Mouse (Mus musculus) lung, adult 2 months (tissue): Measurements from ENCODE around the gene Cfap43. TPM values are rescaled to one million over a fixed set of nuclear protein-coding genes. Genes with fewer than 3 reads are reported as not detected.

Experiments
- DNase-seq: peaks from one replicate; pipeline ENCODE4 v3.0.0; 2022
- H3K4me1 ChIP-seq: fragments of 200-500 bp; 2 replicates; pipeline ENCODE4 v1.6.1; 2011; ENCODE audit warnings: low read length; ENCODE audit not compliant: control insufficient read depth, insufficient read depth
- H3K4me3 ChIP-seq: fragments of 200-500 bp; replicated peaks from 2 replicates; pipeline ENCODE3; 2011; ENCODE audit warnings: low read depth, mild to moderate bottlenecking, control low read depth, low read length; ENCODE audit errors: extremely low read depth
- CTCF ChIP-seq: fragments of 200-500 bp; IDR thresholded peaks from 2 replicates; pipeline ENCODE4 v1.5.1; 2011; ENCODE audit warnings: mild to moderate bottlenecking, low read length, control low read depth; ENCODE audit not compliant: insufficient read depth
- POLR2A ChIP-seq: fragments of 200-500 bp; IDR thresholded peaks from 2 replicates; pipeline ENCODE4 v1.6.1; 2011; ENCODE audit warnings: low read depth, mild to moderate bottlenecking, control low read depth, low read length, borderline replicate concordance; ENCODE audit errors: extremely low read depth
- WGBS: fragments of 180-500 bp; shearing (Covaris S2); methylation state at CpG from one replicate; pipeline ENCODE4 v1.1.7; 2018; 5-methylcytosine and 5-hydroxymethylcytosine counted together
- polyA plus RNA-seq: library from polyadenylated mRNA; depleted of rRNA; stranded (reverse); fragments of >200 nt; gene quantifications from 2 replicates; pipeline ENCODE4 v1.2.3, GENCODE M21; 2012

Cfap43 gene
- polyA plus RNA-seq, 1 experiment = 7.1 TPM

GRCm38 (mm10) chr19:47871515-47871914 lies 47.6 kb downstream of the Cfap43 start:
- H3K4me3 ChIP-seq = no peak overlapping the region

GRCm38 (mm10) chr19:47870102-47870666 lies 48.9 kb downstream of the Cfap43 start:
- no peak overlapping the region for H3K4me3 ChIP-seq
- 64% methylated on average over 7 of the region's 7 CpGs for WGBS
- H3K4me1 ChIP-seq = no peaks in the 10 kb centered on the region; the same call in 1 of the 2 replicates
- no peak for TF ChIP-seq POLR2A
- TF ChIP-seq CTCF = no peak
- no peak for DNase-seq

More at GRCm38 (mm10) chr19:47871515-47871914, 47.6 kb downstream of the Cfap43 start:
- no peak for DNase-seq
- TF ChIP-seq POLR2A (no peak), CTCF (peak; percentile 35; the same call in 1 of the 2 replicates)
- no peaks in the 10 kb centered on the region for H3K4me1 ChIP-seq
- 33% methylated on average over 10 of the region's 10 CpGs for WGBS

- no peak for DNase-seq
- Histone ChIP-seq H3K4me3 (no peak overlapping the region), H3K4me1 (no peaks in the 10 kb centered on the region; the same call in 1 of the 2 replicates)
- TF ChIP-seq CTCF (no peak), POLR2A (no peak)
- 33% methylated on average over 3 of the region's 3 CpGs for WGBS
Measured at GRCm38 (mm10) chr19:47869516-47869915, 49.6 kb downstream of the Cfap43 start.

GRCm38 (mm10) chr19:47868951-47869350 lies 50.1 kb downstream of the Cfap43 start:
- Histone ChIP-seq H3K4me1 (no peaks in the 10 kb centered on the region; the same call in 1 of the 2 replicates), H3K4me3 (no peak overlapping the region)
- no peak for TF ChIP-seq CTCF
- no peak for TF ChIP-seq POLR2A
- 54% methylated on average over 4 of the region's 4 CpGs for WGBS
- DNase-seq = no peak

- no peaks in the 10 kb centered on the region; the same call in 1 of the 2 replicates for H3K4me1 ChIP-seq
- no peak for TF ChIP-seq CTCF
- no peak for TF ChIP-seq POLR2A
- no peak for DNase-seq
- H3K4me3 ChIP-seq = no peak overlapping the region
- WGBS = 49% methylated on average over 4 of the region's 4 CpGs
Measured at GRCm38 (mm10) chr19:47867628-47868175, 51.4 kb downstream of the Cfap43 start.

GRCm38 (mm10) chr19:47865353-47865947 lies 53.6 kb downstream of the Cfap43 start, which contains the start of gene Gsto2:
Gene Gsto2, plus strand, starts transcription at chr19:47865534.
- TF ChIP-seq POLR2A = peak; percentile 36; the same call in 1 of the 2 replicates
- peak; percentile 32; the same call in 1 of the 2 replicates for TF ChIP-seq CTCF
- Histone ChIP-seq H3K4me3 (peak within 1 kb of the TSS; percentile 72), H3K4me1 (no peaks in the 10 kb centered on the region; the same call in 1 of the 2 replicates)
- DNase-seq = peak; percentile 86
- WGBS = 1% methylated on average over 49 of the region's 49 CpGs

- no peak for DNase-seq
- TF ChIP-seq POLR2A (no peak), CTCF (no peak)
- WGBS = 75% methylated on average over 7 of the region's 7 CpGs
- no peak overlapping the region for H3K4me3 ChIP-seq
- H3K4me1 ChIP-seq = no peaks in the 10 kb centered on the region; the same call in 1 of the 2 replicates
Measured at GRCm38 (mm10) chr19:47864721-47865120, 54.4 kb downstream of the Cfap43 start.

GRCm38 (mm10) chr19:47864051-47864450 lies 55.0 kb downstream of the Cfap43 start:
- no peak overlapping the region for H3K4me3 ChIP-seq
- DNase-seq = no peak
- 97% methylated on average over 9 of the region's 9 CpGs for WGBS
- TF ChIP-seq POLR2A = no peak
- no peak for TF ChIP-seq CTCF
- no peaks in the 10 kb centered on the region; the same call in 1 of the 2 replicates for H3K4me1 ChIP-seq

- H3K4me1 ChIP-seq = no peaks in the 10 kb centered on the region; the same call in 1 of the 2 replicates
- no peak for DNase-seq
- no peak overlapping the region for H3K4me3 ChIP-seq
- WGBS = 84% methylated on average over 3 of the region's 3 CpGs
- no peak for TF ChIP-seq CTCF
- TF ChIP-seq POLR2A = no peak
Measured at GRCm38 (mm10) chr19:47862581-47862980, 56.5 kb downstream of the Cfap43 start.
